Mouse (Mus musculus) lung, postnatal 0 days (tissue): ENCODE measurements at regions not wholly inside any gene's neighbourhood (a gene's known extent, or its start where the extent isn't known, plus 50 kb on each side); places are given as distances from the start of the nearest gene placed in this dataset.

Source experiments
- ATAC-seq: fragments of 200-750 bp; cut with Nextera tagmentation; 2 replicates; pipeline ENCODE4 v1.8.0; 2017; ENCODE audit warnings: moderate library complexity
- DNase-seq: peaks from one replicate; pipeline ENCODE4 v3.0.0-alpha.2; 2016; ENCODE audit warnings: low spot score
- H3K27ac ChIP-seq: fragments of 300-500 bp; sonication (generic); 2 replicates; pipeline ENCODE4 v1.5.1; 2014; ENCODE audit warnings: antibody characterized with exemption, mild to moderate bottlenecking, low read length, mixed read lengths
- H3K27me3 ChIP-seq: fragments of 300-500 bp; sonication (generic); replicated peaks from 2 replicates; pipeline ENCODE4 v1.6.1; 2014; ENCODE audit warnings: low read length, mixed read lengths; ENCODE audit not compliant: insufficient read depth
- H3K36me3 ChIP-seq: fragments of 300-500 bp; sonication (generic); 2 replicates; pipeline ENCODE4 v1.6.1; 2014; ENCODE audit warnings: low read length, mixed read lengths; ENCODE audit not compliant: insufficient read depth
- H3K4me1 ChIP-seq: fragments of 300-500 bp; sonication (generic); 2 replicates; pipeline ENCODE4 v1.6.1; 2014; ENCODE audit warnings: antibody characterized with exemption, low read depth, low read length, mixed read lengths; ENCODE audit not compliant: insufficient read depth
- H3K4me2 ChIP-seq: fragments of 300-500 bp; sonication (generic); replicated peaks from 2 replicates; pipeline ENCODE4 v1.6.1; 2014; ENCODE audit warnings: low read depth, mild to moderate bottlenecking, low read length, moderate library complexity, mixed read lengths
- H3K4me3 ChIP-seq: fragments of 300-500 bp; sonication (generic); 2 replicates; pipeline ENCODE4 v1.5.1; 2014; ENCODE audit warnings: low read depth, low read length
- H3K9ac ChIP-seq: fragments of 300-500 bp; sonication (generic); replicated peaks from 2 replicates; pipeline ENCODE4 v1.6.1; 2014; ENCODE audit warnings: low read depth, mild to moderate bottlenecking
- H3K9me3 ChIP-seq: fragments of 300-500 bp; sonication (generic); 2 replicates; pipeline ENCODE4 v1.6.1; 2016; ENCODE audit warnings: low read length, mixed read lengths
- CTCF ChIP-seq: IDR thresholded peaks from 2 replicates; pipeline ENCODE4 v1.5.1; 2016; ENCODE audit warnings: antibody characterized with exemption, mild to moderate bottlenecking
- EP300 ChIP-seq: IDR thresholded peaks from 2 replicates; pipeline ENCODE4 v1.6.1; 2016; ENCODE audit warnings: antibody characterized with exemption, mild to moderate bottlenecking, control low read depth
- WGBS: fragments of 180-500 bp; shearing (Covaris S2); extraction: QIAGEN DNeasy Blood & Tissue Kit; methylation state at CpG from one replicate; pipeline ENCODE4 v1.1.7; 2014; 5-methylcytosine and 5-hydroxymethylcytosine counted together

GRCm38 (mm10) chr5:91278466-91278865, 124.3 kb downstream of the Btc start:
- Histone ChIP-seq H3K9ac (no peak overlapping the region), H3K4me1 (no peaks in the 10 kb centered on the region), H3K4me2 (no peak overlapping the region), H3K27me3 (no peaks in the 10 kb centered on the region), H3K36me3 (no peaks in the 10 kb centered on the region), H3K4me3 (no peak overlapping the region), H3K9me3 (no peaks in the 10 kb centered on the region), H3K27ac (no peak overlapping the region)
- no peak for TF ChIP-seq CTCF
- no peak for TF ChIP-seq EP300
- DNase-seq (peak; percentile 9), ATAC-seq (no peak)
- 58% methylated on average over 3 of the region's 3 CpGs for WGBS

- no peak for ATAC-seq
- 33% methylated on average over 2 of the region's 2 CpGs for WGBS
- TF ChIP-seq EP300 (no peak), CTCF (no peak)
Measured at GRCm38 (mm10) chr5:91279464-91279863, 123.3 kb downstream of the Btc start.

GRCm38 (mm10) chr5:91282969-91283368, 119.8 kb downstream of the Btc start:
- peak; percentile 97 for TF ChIP-seq EP300
- TF ChIP-seq CTCF: no peak
- no peaks in the 10 kb centered on the region for H3K9me3 ChIP-seq
- no peaks in the 10 kb centered on the region for H3K4me1 ChIP-seq
- WGBS: 46% methylated on average over 7 of the region's 7 CpGs
- ATAC-seq: peak; percentile 99
- no peak overlapping the region for H3K4me3 ChIP-seq
- H3K9ac ChIP-seq: no peak overlapping the region
- H3K27ac ChIP-seq: no peak overlapping the region
- H3K36me3 ChIP-seq: no peaks in the 10 kb centered on the region
- no peak overlapping the region for H3K4me2 ChIP-seq
- DNase-seq: peak; percentile 95
- H3K27me3 ChIP-seq: no peaks in the 10 kb centered on the region

More at GRCm38 (mm10) chr5:91279464-91279863, 123.3 kb downstream of the Btc start:
- H3K27me3 ChIP-seq: no peaks in the 10 kb centered on the region
- no peaks in the 10 kb centered on the region for H3K36me3 ChIP-seq
- H3K9ac ChIP-seq: no peak overlapping the region
- H3K4me3 ChIP-seq: no peak overlapping the region
- H3K27ac ChIP-seq: no peak overlapping the region
- no peak for DNase-seq
- H3K4me2 ChIP-seq: no peak overlapping the region
- H3K9me3 ChIP-seq: no peaks in the 10 kb centered on the region
- H3K4me1 ChIP-seq: no peaks in the 10 kb centered on the region

- DNase-seq (no peak), ATAC-seq (no peak)
- H3K4me2 ChIP-seq: no peak overlapping the region
- no peaks in the 10 kb centered on the region for H3K4me1 ChIP-seq
- no peak overlapping the region for H3K27ac ChIP-seq
- no peaks in the 10 kb centered on the region for H3K36me3 ChIP-seq
- TF ChIP-seq CTCF (no peak), EP300 (no peak)
- 59% methylated on average over 4 of the region's 4 CpGs for WGBS
- H3K9ac ChIP-seq: no peak overlapping the region
- no peaks in the 10 kb centered on the region for H3K27me3 ChIP-seq
- H3K9me3 ChIP-seq: no peaks in the 10 kb centered on the region
- no peak overlapping the region for H3K4me3 ChIP-seq
Measured at GRCm38 (mm10) chr5:91293073-91293472, 109.7 kb downstream of the Btc start.

GRCm38 (mm10) chr5:91294957-91295356, 107.8 kb downstream of the Btc start:
- Histone ChIP-seq H3K36me3 (no peaks in the 10 kb centered on the region), H3K9ac (no peak overlapping the region), H3K4me1 (no peaks in the 10 kb centered on the region), H3K4me2 (no peak overlapping the region), H3K27me3 (no peaks in the 10 kb centered on the region), H3K4me3 (no peak overlapping the region), H3K9me3 (no peaks in the 10 kb centered on the region), H3K27ac (no peak overlapping the region)
- DNase-seq (no peak), ATAC-seq (no peak)
- 92% methylated on average over 3 of the region's 3 CpGs for WGBS
- TF ChIP-seq EP300 (no peak), CTCF (no peak)

GRCm38 (mm10) chr5:91297068-91297467, 105.7 kb downstream of the Btc start:
- Histone ChIP-seq H3K27ac (no peak overlapping the region), H3K9ac (no peak overlapping the region), H3K36me3 (no peaks in the 10 kb centered on the region), H3K4me3 (no peak overlapping the region), H3K9me3 (no peaks in the 10 kb centered on the region), H3K27me3 (no peaks in the 10 kb centered on the region), H3K4me2 (no peak overlapping the region), H3K4me1 (no peaks in the 10 kb centered on the region)
- ATAC-seq (no peak), DNase-seq (no peak)
- WGBS: 63% methylated on average over 2 of the region's 2 CpGs
- no peak for TF ChIP-seq CTCF
- no peak for TF ChIP-seq EP300

- no peak for TF ChIP-seq CTCF
- no peak for TF ChIP-seq EP300
- DNase-seq: no peak
- Histone ChIP-seq H3K9ac (no peak overlapping the region), H3K27ac (no peak overlapping the region), H3K4me2 (no peak overlapping the region), H3K27me3 (no peaks in the 10 kb centered on the region), H3K9me3 (no peaks in the 10 kb centered on the region), H3K4me3 (no peak overlapping the region), H3K36me3 (no peaks in the 10 kb centered on the region), H3K4me1 (0 out of 2 replicates have a peak, but pooled peaks cover 3% of the 10 kb centered on the region)
- no peak for ATAC-seq
- 90% methylated on average over 17 of the region's 17 CpGs for WGBS
Measured at GRCm38 (mm10) chr5:91302114-91302513, 100.7 kb downstream of the Btc start.
